Mouse (Mus musculus): ENCODE measurements at regions not wholly inside any gene's neighbourhood (a gene's known extent, or its start where the extent isn't known, plus 50 kb on each side); places are given as distances from the start of the nearest gene placed in this dataset.

GRCm38 (mm10) chr10:26630196-26630760, 122.9 kb upstream of the Arhgap18 start:
- H3K36me3 ChIP-seq: no peaks in the 10 kb centered on the region
- 83% methylated on average over 4 of the region's 4 CpGs for WGBS
- no peaks in the 10 kb centered on the region for H3K4me1 ChIP-seq
- no peaks in the 10 kb centered on the region for H3K27me3 ChIP-seq (ENCODE audit: low read depth, poor library complexity, severe bottlenecking)
- H3K27ac ChIP-seq: no peak overlapping the region
- H3K4me3 ChIP-seq: no peak overlapping the region
- DNase-seq (ENCODE audit: low spot score): no peak
- no peaks in the 10 kb centered on the region for H3K9me3 ChIP-seq (replicated peaks)

- Histone ChIP-seq H3K36me3 (no peaks in the 10 kb centered on the region), H3K9me3 (replicated peaks) (no peaks in the 10 kb centered on the region), H3K27me3 (ENCODE audit: low read depth, poor library complexity, severe bottlenecking) (no peaks in the 10 kb centered on the region), H3K4me3 (no peak overlapping the region), H3K27ac (no peak overlapping the region), H3K4me1 (no peaks in the 10 kb centered on the region)
- WGBS: 92% methylated on average over 5 of the region's 5 CpGs
- no peak for DNase-seq (ENCODE audit: low spot score)
Observed at GRCm38 (mm10) chr10:26632266-26632665, 121.0 kb upstream of the Arhgap18 start.

- Histone ChIP-seq H3K4me1 (no peaks in the 10 kb centered on the region), H3K4me3 (no peak overlapping the region), H3K27ac (no peak overlapping the region), H3K36me3 (no peaks in the 10 kb centered on the region), H3K27me3 (ENCODE audit: low read depth, poor library complexity, severe bottlenecking) (no peaks in the 10 kb centered on the region), H3K9me3 (replicated peaks) (no peaks in the 10 kb centered on the region)
- WGBS: 53% methylated on average over 3 of the region's 3 CpGs
- no peak for DNase-seq (ENCODE audit: low spot score)
Observed at GRCm38 (mm10) chr10:26637459-26637858, 115.8 kb upstream of the Arhgap18 start.

- no peaks in the 10 kb centered on the region for H3K36me3 ChIP-seq
- 64% methylated on average over 4 of the region's 4 CpGs for WGBS
- no peaks in the 10 kb centered on the region for H3K27me3 ChIP-seq (ENCODE audit: low read depth, poor library complexity, severe bottlenecking)
- H3K4me3 ChIP-seq: no peak overlapping the region
- H3K27ac ChIP-seq: no peak overlapping the region
- DNase-seq (ENCODE audit: low spot score): no peak
- H3K4me1 ChIP-seq: no peaks in the 10 kb centered on the region
- H3K9me3 ChIP-seq (replicated peaks): no peaks in the 10 kb centered on the region
Observed at GRCm38 (mm10) chr10:26638056-26638455, 115.2 kb upstream of the Arhgap18 start.

- Histone ChIP-seq H3K4me3 (no peak overlapping the region), H3K36me3 (no peaks in the 10 kb centered on the region), H3K9me3 (replicated peaks) (no peaks in the 10 kb centered on the region), H3K27me3 (ENCODE audit: low read depth, poor library complexity, severe bottlenecking) (no peaks in the 10 kb centered on the region), H3K4me1 (no peaks in the 10 kb centered on the region), H3K27ac (no peak overlapping the region)
- 94% methylated on average over 3 of the region's 3 CpGs for WGBS
- no peak for DNase-seq (ENCODE audit: low spot score)
Observed at GRCm38 (mm10) chr10:26639118-26639517, 114.1 kb upstream of the Arhgap18 start.

GRCm38 (mm10) chr10:26653103-26653502, 100.1 kb upstream of the Arhgap18 start:
- no peaks in the 10 kb centered on the region for H3K27me3 ChIP-seq (ENCODE audit: low read depth, poor library complexity, severe bottlenecking)
- H3K4me3 ChIP-seq: no peak overlapping the region
- H3K27ac ChIP-seq: no peak overlapping the region
- H3K4me1 ChIP-seq: no peaks in the 10 kb centered on the region
- no peak for DNase-seq (ENCODE audit: low spot score)
- H3K9me3 ChIP-seq (replicated peaks): no peaks in the 10 kb centered on the region
- WGBS: 72% methylated on average over 1 of the region's 1 CpGs
- H3K36me3 ChIP-seq: no peaks in the 10 kb centered on the region

GRCm38 (mm10) chr10:26664270-26664669, 89.0 kb upstream of the Arhgap18 start:
- Histone ChIP-seq H3K27ac (no peak overlapping the region), H3K9me3 (replicated peaks) (no peaks in the 10 kb centered on the region), H3K4me1 (no peaks in the 10 kb centered on the region), H3K27me3 (ENCODE audit: low read depth, poor library complexity, severe bottlenecking) (no peaks in the 10 kb centered on the region), H3K36me3 (no peaks in the 10 kb centered on the region), H3K4me3 (no peak overlapping the region)
- DNase-seq (ENCODE audit: low spot score): no peak

GRCm38 (mm10) chr10:26679500-26680227, 73.6 kb upstream of the Arhgap18 start:
- Histone ChIP-seq H3K9me3 (replicated peaks) (no peaks in the 10 kb centered on the region), H3K4me3 (no peak overlapping the region), H3K27me3 (ENCODE audit: low read depth, poor library complexity, severe bottlenecking) (no peaks in the 10 kb centered on the region), H3K4me1 (no peaks in the 10 kb centered on the region), H3K27ac (no peak overlapping the region), H3K36me3 (no peaks in the 10 kb centered on the region)
- 69% methylated on average over 4 of the region's 4 CpGs for WGBS
- no peak for DNase-seq (ENCODE audit: low spot score)

- H3K4me3 ChIP-seq: peak overlapping the region; percentile 54; the same call in 1 of the 2 replicates
- no peaks in the 10 kb centered on the region for H3K36me3 ChIP-seq
- peaks cover 7% of the 10 kb centered on the region for H3K4me1 ChIP-seq
- WGBS: 79% methylated on average over 2 of the region's 2 CpGs
- no peak for DNase-seq (ENCODE audit: low spot score)
- no peak overlapping the region for H3K27ac ChIP-seq
- no peaks in the 10 kb centered on the region for H3K9me3 ChIP-seq (replicated peaks)
- peaks cover 12% of the 10 kb centered on the region; the same call in 1 of the 2 replicates for H3K27me3 ChIP-seq (ENCODE audit: low read depth, poor library complexity, severe bottlenecking)
Observed at GRCm38 (mm10) chr10:26694761-26695160, 58.5 kb upstream of the Arhgap18 start.

- no peaks in the 10 kb centered on the region for H3K9me3 ChIP-seq (replicated peaks)
- H3K4me3 ChIP-seq: peak overlapping the region; percentile 54
- H3K27me3 ChIP-seq (ENCODE audit: low read depth, poor library complexity, severe bottlenecking): peaks cover 12% of the 10 kb centered on the region; the same call in 1 of the 2 replicates
- peaks cover 7% of the 10 kb centered on the region for H3K4me1 ChIP-seq
- H3K27ac ChIP-seq: peak overlapping the region; percentile 63
- H3K36me3 ChIP-seq: no peaks in the 10 kb centered on the region
- WGBS: 5% methylated on average over 25 of the region's 25 CpGs
- peak; percentile 65 for DNase-seq (ENCODE audit: low spot score)
Observed at GRCm38 (mm10) chr10:26695212-26695933, 57.8 kb upstream of the Arhgap18 start.
